Mouse (Mus musculus): ENCODE data around the gene Plekhg1. TPM values are rescaled to one million over a fixed set of nuclear protein-coding genes. Genes with fewer than 3 reads are reported as not detected.
A peak's percentile ranks its signal among the peaks of the same experiment; 100 is the strongest.

Plekhg1 gene
- polyA plus RNA-seq, 1 experiment: 5.0 TPM

DNA sequence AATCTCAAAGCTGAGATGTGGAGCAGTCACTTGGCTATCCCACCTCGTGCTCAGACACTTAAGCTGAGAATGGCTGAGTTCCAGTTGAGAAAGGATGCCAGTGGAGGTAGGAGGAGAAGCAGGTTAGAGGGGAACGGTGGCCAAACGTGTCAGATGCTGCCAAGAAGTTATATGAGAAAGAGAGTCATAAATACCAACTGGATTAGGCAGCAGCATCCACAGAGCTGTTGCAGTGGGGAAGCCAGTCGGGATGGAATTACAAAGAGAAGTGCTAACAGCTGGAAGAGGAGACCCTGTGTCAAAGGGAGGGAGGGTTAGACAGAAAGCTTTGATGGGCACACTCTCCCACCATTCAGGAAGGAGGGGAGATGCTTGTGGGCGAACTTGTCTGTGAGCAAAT, 89.3 kb downstream of the Plekhg1 start:
- DNase-seq: no peak
- TF ChIP-seq CTCF (conservative IDR thresholded peaks at IDR 0.05; ENCODE audit: insufficient read depth, insufficient read length, low read depth, low read length): no peak
- no peak for TF ChIP-seq POLR2A (IDR thresholded peaks at IDR 0.05; ENCODE audit: low read depth, low read length)
- H3K36me3 ChIP-seq (ENCODE audit: control insufficient read depth, insufficient read depth, low read length): no peaks in the 10 kb centered on the region
- no peak overlapping the region for H3K27ac ChIP-seq (ENCODE audit: insufficient read depth, low read depth, low read length)
- 0 out of 2 replicates have a peak, but pooled peaks cover 3% of the 10 kb centered on the region for H3K4me1 ChIP-seq (ENCODE audit: control insufficient read depth, insufficient read depth, low read length)
- H3K4me3 ChIP-seq (ENCODE audit: insufficient read depth, low read depth, low read length): no peak overlapping the region
- WGBS: 26% methylated on average over 5 of the region's 5 CpGs
- H3K27me3 ChIP-seq (replicated peaks; ENCODE audit: control insufficient read depth, insufficient read depth, low read length): no peaks in the 10 kb centered on the region

DNA sequence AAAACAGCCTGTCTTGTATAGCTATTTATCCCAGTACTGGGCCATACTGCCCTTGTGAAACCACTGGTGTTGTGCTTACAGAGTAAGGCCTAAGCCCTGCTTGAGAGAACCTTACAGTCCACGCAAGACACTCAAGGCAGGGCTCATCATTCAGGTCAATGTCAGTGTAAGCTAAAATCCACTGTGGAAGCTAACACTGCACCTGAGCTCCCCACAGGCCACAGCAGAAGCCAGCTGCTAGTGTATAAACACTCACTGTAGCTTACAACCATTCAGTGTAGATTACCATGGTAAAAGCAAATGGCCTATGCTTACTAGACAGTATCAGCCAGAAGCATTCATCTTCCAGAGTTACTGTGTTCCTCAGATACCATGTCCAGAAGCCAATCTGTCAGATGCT, 90.5 kb downstream of the Plekhg1 start:
- Histone ChIP-seq H3K4me3 (ENCODE audit: insufficient read depth, low read depth, low read length) (no peak overlapping the region), H3K27me3 (replicated peaks; ENCODE audit: control insufficient read depth, insufficient read depth, low read length) (no peaks in the 10 kb centered on the region), H3K36me3 (ENCODE audit: control insufficient read depth, insufficient read depth, low read length) (no peaks in the 10 kb centered on the region), H3K27ac (ENCODE audit: insufficient read depth, low read depth, low read length) (no peak overlapping the region), H3K4me1 (ENCODE audit: control insufficient read depth, insufficient read depth, low read length) (0 out of 2 replicates have a peak, but pooled peaks cover 3% of the 10 kb centered on the region)
- DNase-seq: no peak
- WGBS: 100% methylated on average over 1 of the region's 1 CpGs
- TF ChIP-seq POLR2A (IDR thresholded peaks at IDR 0.05; ENCODE audit: low read depth, low read length) (no peak), CTCF (conservative IDR thresholded peaks at IDR 0.05; ENCODE audit: insufficient read depth, insufficient read length, low read depth, low read length) (no peak)

DNA sequence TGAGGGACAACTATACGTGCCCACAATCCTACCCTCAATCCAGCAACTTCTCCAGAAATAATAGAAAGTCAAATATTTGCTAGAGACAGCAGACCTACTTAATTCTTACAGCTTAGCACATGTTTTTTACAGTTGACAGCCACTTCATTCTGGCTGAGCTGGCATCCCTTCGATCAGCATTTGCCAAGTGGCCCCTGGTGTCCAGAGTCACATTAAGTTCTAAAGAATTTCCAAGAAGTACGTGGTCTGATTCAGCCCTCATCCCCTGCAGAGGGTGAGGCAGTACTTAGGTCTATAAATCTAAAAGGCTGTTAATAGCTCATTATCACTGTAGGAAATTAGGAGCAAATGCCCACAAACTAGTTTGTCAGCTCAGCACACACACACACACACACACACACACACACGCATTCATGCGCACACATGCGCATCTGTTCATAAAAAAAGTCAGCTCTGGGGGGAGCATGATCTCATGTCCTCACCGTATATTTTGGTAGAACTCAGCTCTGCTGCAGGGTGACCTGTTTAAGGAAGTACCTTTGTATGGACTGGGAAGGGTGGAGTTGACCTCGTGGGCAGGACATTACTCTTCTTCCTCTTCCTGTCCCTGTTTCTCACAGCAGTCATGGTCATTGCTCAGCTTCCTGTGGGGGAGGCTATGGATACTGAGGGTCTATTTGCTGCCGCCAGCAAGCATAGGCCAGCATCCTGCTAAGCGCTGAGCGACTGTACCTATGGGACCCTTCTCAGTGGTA, 91.6 kb downstream of the Plekhg1 start:
- TF ChIP-seq POLR2A (IDR thresholded peaks at IDR 0.05; ENCODE audit: low read depth, low read length) (no peak), CTCF (conservative IDR thresholded peaks at IDR 0.05; ENCODE audit: insufficient read depth, insufficient read length, low read depth, low read length) (no peak)
- H3K27ac ChIP-seq (ENCODE audit: insufficient read depth, low read depth, low read length): no peak overlapping the region
- H3K4me3 ChIP-seq (ENCODE audit: insufficient read depth, low read depth, low read length): no peak overlapping the region
- 49% methylated on average over 11 of the region's 11 CpGs for WGBS
- DNase-seq: peak; percentile 68
- 0 out of 2 replicates have a peak, but pooled peaks cover 3% of the 10 kb centered on the region for H3K4me1 ChIP-seq (ENCODE audit: control insufficient read depth, insufficient read depth, low read length)
- no peaks in the 10 kb centered on the region for H3K27me3 ChIP-seq (replicated peaks; ENCODE audit: control insufficient read depth, insufficient read depth, low read length)
- H3K36me3 ChIP-seq (ENCODE audit: control insufficient read depth, insufficient read depth, low read length): no peaks in the 10 kb centered on the region

DNA sequence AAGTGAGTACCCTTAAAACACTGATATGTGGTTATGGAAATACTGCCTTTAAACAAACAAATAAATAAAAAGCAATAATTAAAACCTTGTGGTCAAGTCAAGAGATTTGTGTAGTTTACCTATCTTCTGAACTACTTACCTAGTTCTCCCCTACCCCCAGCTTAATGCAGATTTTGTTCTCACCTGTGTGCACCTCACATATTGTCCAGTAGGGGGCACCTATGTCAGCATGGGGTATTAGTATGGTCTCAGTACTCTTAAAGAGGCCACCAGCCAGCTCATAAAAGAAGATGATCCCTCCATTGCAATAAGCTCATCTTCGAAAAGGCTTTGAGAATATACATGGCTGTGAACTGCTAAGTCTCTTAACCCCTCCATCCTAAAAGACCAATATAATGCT, 93.9 kb downstream of the Plekhg1 start:
- Histone ChIP-seq H3K36me3 (ENCODE audit: control insufficient read depth, insufficient read depth, low read length) (no peaks in the 10 kb centered on the region), H3K27ac (ENCODE audit: insufficient read depth, low read depth, low read length) (no peak overlapping the region), H3K27me3 (replicated peaks; ENCODE audit: control insufficient read depth, insufficient read depth, low read length) (no peaks in the 10 kb centered on the region), H3K4me3 (ENCODE audit: insufficient read depth, low read depth, low read length) (no peak overlapping the region), H3K4me1 (ENCODE audit: control insufficient read depth, insufficient read depth, low read length) (0 out of 2 replicates have a peak, but pooled peaks cover 3% of the 10 kb centered on the region)
- DNase-seq: no peak
- TF ChIP-seq POLR2A (IDR thresholded peaks at IDR 0.05; ENCODE audit: low read depth, low read length) (no peak), CTCF (conservative IDR thresholded peaks at IDR 0.05; ENCODE audit: insufficient read depth, insufficient read length, low read depth, low read length) (no peak)
- 97% methylated on average over 1 of the region's 1 CpGs for WGBS

DNA sequence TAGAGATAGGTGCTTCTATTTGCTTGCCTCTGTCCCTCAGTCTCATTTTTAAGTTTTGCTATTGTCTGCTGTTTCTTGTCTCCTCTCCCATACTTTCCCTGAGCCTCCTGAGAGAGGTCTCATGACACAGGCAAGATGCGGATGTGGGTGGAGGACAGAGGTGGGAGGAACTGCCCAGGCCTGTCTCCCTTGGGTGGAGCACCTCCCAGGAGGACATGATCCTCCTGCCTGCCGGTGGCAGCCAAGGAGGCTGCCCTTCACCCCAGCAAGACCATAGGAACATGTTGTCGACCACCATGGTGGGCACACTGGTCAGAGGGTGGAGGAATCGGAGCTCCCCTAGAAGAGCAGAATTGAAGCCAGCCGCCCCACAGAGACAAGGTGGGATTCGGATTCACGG, 94.5 kb downstream of the Plekhg1 start:
- WGBS: 82% methylated on average over 7 of the region's 7 CpGs
- no peaks in the 10 kb centered on the region for H3K27me3 ChIP-seq (replicated peaks; ENCODE audit: control insufficient read depth, insufficient read depth, low read length)
- H3K27ac ChIP-seq (ENCODE audit: insufficient read depth, low read depth, low read length): no peak overlapping the region
- no peak for DNase-seq
- H3K4me1 ChIP-seq (ENCODE audit: control insufficient read depth, insufficient read depth, low read length): 0 out of 2 replicates have a peak, but pooled peaks cover 3% of the 10 kb centered on the region
- TF ChIP-seq POLR2A (IDR thresholded peaks at IDR 0.05; ENCODE audit: low read depth, low read length) (no peak), CTCF (conservative IDR thresholded peaks at IDR 0.05; ENCODE audit: insufficient read depth, insufficient read length, low read depth, low read length) (no peak)
- H3K36me3 ChIP-seq (ENCODE audit: control insufficient read depth, insufficient read depth, low read length): no peaks in the 10 kb centered on the region
- no peak overlapping the region for H3K4me3 ChIP-seq (ENCODE audit: insufficient read depth, low read depth, low read length)

DNA sequence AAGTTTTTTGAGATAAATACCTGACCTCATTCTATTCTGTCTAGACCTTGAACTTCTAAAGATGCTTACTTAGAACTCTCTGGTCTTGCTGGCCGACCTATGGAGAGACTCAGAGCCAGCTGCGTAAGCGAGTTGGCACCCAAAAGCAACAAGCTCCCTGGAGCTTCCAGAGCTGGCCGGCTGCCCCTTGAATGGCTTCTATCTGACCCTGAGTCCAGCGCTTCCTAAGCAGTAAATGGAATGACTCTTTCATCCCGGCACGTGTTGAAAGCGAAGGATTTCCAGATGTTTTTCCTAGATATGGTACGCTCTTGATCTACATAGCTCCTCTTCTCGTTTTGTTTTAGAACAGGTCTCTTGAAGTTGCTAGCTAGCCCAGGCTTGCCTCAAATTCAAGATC, 95.5 kb downstream of the Plekhg1 start:
- Histone ChIP-seq H3K4me1 (ENCODE audit: control insufficient read depth, insufficient read depth, low read length) (0 out of 2 replicates have a peak, but pooled peaks cover 3% of the 10 kb centered on the region), H3K4me3 (ENCODE audit: insufficient read depth, low read depth, low read length) (no peak overlapping the region), H3K27me3 (replicated peaks; ENCODE audit: control insufficient read depth, insufficient read depth, low read length) (no peaks in the 10 kb centered on the region), H3K27ac (ENCODE audit: insufficient read depth, low read depth, low read length) (no peak overlapping the region), H3K36me3 (ENCODE audit: control insufficient read depth, insufficient read depth, low read length) (no peaks in the 10 kb centered on the region)
- DNase-seq: peak; percentile 51
- TF ChIP-seq CTCF (conservative IDR thresholded peaks at IDR 0.05; ENCODE audit: insufficient read depth, insufficient read length, low read depth, low read length) (no peak), POLR2A (IDR thresholded peaks at IDR 0.05; ENCODE audit: low read depth, low read length) (no peak)
- 65% methylated on average over 10 of the region's 10 CpGs for WGBS

DNA sequence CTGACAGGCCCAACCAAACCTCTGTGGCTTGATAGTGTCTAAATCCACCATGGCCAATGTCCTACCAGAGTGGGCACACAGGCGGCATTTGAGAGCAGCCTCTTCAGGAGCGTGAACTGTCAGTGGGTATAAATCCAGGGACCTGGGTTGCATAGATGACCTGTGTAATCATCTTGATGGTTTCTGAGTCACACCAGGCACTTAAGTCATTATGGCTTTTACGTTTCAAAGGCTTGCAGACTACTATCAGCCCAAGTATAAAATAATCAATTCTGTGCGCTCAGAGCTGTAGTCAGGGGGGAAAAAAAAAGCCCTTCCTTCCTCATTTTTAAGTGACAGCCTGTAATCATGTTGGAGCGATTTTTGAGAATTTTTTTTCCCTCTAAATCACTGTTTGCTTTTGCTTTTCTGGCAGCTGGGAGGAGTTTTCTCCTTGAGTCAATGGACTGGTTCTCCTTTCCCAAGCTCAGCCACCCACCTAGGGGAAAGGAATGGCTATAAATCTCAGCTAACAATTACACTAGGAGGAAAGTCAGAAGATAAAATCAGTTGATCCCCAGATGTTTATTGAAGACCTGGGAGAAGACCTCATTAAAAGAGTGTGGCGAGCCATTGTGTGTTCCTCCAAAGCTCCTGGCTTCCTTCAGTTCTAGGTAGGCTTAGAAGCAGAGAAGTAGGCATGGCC, 99.7 kb downstream of the Plekhg1 start:
- Histone ChIP-seq H3K27me3 (replicated peaks; ENCODE audit: control insufficient read depth, insufficient read depth, low read length) (no peaks in the 10 kb centered on the region), H3K36me3 (ENCODE audit: control insufficient read depth, insufficient read depth, low read length) (no peaks in the 10 kb centered on the region), H3K4me1 (ENCODE audit: control insufficient read depth, insufficient read depth, low read length) (no peaks in the 10 kb centered on the region), H3K4me3 (ENCODE audit: insufficient read depth, low read depth, low read length) (no peak overlapping the region), H3K27ac (ENCODE audit: insufficient read depth, low read depth, low read length) (0 out of 2 replicates have a peak overlapping the region, but pooled peaks have one; percentile 35)
- no peak for TF ChIP-seq CTCF (conservative IDR thresholded peaks at IDR 0.05; ENCODE audit: insufficient read depth, insufficient read length, low read depth, low read length)
- no peak for TF ChIP-seq POLR2A (IDR thresholded peaks at IDR 0.05; ENCODE audit: low read depth, low read length)
- WGBS: 58% methylated on average over 6 of the region's 6 CpGs
- peak; percentile 43 for DNase-seq

All from kidney, adult 2 months (tissue).